Mouse (Mus musculus) neural tube, embryonic 14.5 days (tissue): Measurements from ENCODE around the gene Sec61b. TPM values are rescaled to one million over a fixed set of nuclear protein-coding genes. Genes with fewer than 3 reads are reported as not detected.

ENCODE experiments used
- ATAC-seq: fragments of 200-750 bp; cut with Nextera tagmentation; 2 replicates; pipeline ENCODE4 v1.8.0; 2017; ENCODE audit warnings: low read depth, mild to moderate bottlenecking, moderate TSS enrichment, moderate library complexity
- H3K27ac ChIP-seq: fragments of 300-500 bp; sonication (generic); 2 replicates; pipeline ENCODE4 v1.5.1; 2014; ENCODE audit warnings: low read depth, mild to moderate bottlenecking, control low read depth, low read length, moderate library complexity, mixed read lengths
- H3K27me3 ChIP-seq: fragments of 300-500 bp; sonication (generic); 2 replicates; pipeline ENCODE4 v1.6.1; 2014; ENCODE audit warnings: low read length; ENCODE audit not compliant: control insufficient read depth, insufficient read depth
- H3K36me3 ChIP-seq: fragments of 300-500 bp; sonication (generic); 2 replicates; pipeline ENCODE4 v1.6.1; 2014; ENCODE audit warnings: low read length, mixed read lengths; ENCODE audit not compliant: control insufficient read depth, insufficient read depth
- H3K4me1 ChIP-seq: fragments of 300-500 bp; sonication (generic); 2 replicates; pipeline ENCODE4 v1.6.1; 2014; ENCODE audit warnings: low read length; ENCODE audit not compliant: control insufficient read depth, insufficient read depth
- H3K4me2 ChIP-seq: fragments of 300-500 bp; sonication (generic); 2 replicates; pipeline ENCODE4 v1.6.1; 2014; ENCODE audit warnings: mild to moderate bottlenecking, low read depth, low read length, control low read depth
- H3K4me3 ChIP-seq: fragments of 300-500 bp; sonication (generic); 2 replicates; pipeline ENCODE4 v1.5.1; 2014; ENCODE audit warnings: low read depth, low read length, control low read depth, mixed read lengths
- H3K9ac ChIP-seq: fragments of 300-500 bp; sonication (generic); replicated peaks from 2 replicates; pipeline ENCODE4 v1.6.1; 2014; ENCODE audit warnings: low read depth, mild to moderate bottlenecking, control low read depth, low read length, mixed read lengths
- H3K9me3 ChIP-seq: fragments of 300-500 bp; sonication (generic); 2 replicates; pipeline ENCODE4 v1.6.1; 2016; ENCODE audit warnings: low read length; ENCODE audit not compliant: control insufficient read depth
- WGBS: fragments of 180-500 bp; shearing (Covaris S2); extraction: QIAGEN DNeasy Blood & Tissue Kit; methylation state at CpG from one replicate; pipeline ENCODE4 v1.1.7; 2014; 5-methylcytosine and 5-hydroxymethylcytosine counted together
- polyA plus RNA-seq: library from polyadenylated mRNA; unstranded; fragments of >200 nt; fragmentation: Nextera tagmentation; extraction: Ambion mirVana; gene quantifications from 2 replicates; pipeline ENCODE4 v1.2.1, GENCODE M21; 2014

Sec61b gene
- polyA plus RNA-seq, 1 experiment from 2014 or later, result 243 TPM

GRCm38 (mm10) chr4:47529866-47530265 lies 55.4 kb downstream of the Sec61b start:
- 95% methylated on average over 4 of the region's 4 CpGs for WGBS
- Histone ChIP-seq H3K4me3 (no peak overlapping the region), H3K9ac (no peak overlapping the region), H3K9me3 (no peaks in the 10 kb centered on the region; the same call in 1 of the 2 replicates), H3K27me3 (no peaks in the 10 kb centered on the region), H3K36me3 (no peaks in the 10 kb centered on the region), H3K4me2 (no peak overlapping the region), H3K4me1 (no peaks in the 10 kb centered on the region), H3K27ac (no peak overlapping the region)
- no peak for ATAC-seq

Other genes starting within 250 kb of the Sec61b start
- gene Tgfbr1, start 121.4 kb upstream of the Sec61b start, polyA plus RNA-seq, result 31.7 and 44.4 TPM in 2 replicates
- 403 and 428 TPM in 2 replicates for gene Alg2, start 325 bp upstream of the Sec61b start, polyA plus RNA-seq